Mouse (Mus musculus) left cerebral cortex, adult 18-20 months (tissue): ENCODE measurements at regions not wholly inside any gene's neighbourhood (a gene's known extent, or its start where the extent isn't known, plus 50 kb on each side); places are given as distances from the start of the nearest gene placed in this dataset.

Experiments used
- DNase-seq, 2 experiments: peaks; one replicate each; pipeline ENCODE4 v3.0.0; 2021 to 2022; ENCODE audit warnings: low spot score in 2 of 2, mixed read lengths in 1 of 2

DNA sequence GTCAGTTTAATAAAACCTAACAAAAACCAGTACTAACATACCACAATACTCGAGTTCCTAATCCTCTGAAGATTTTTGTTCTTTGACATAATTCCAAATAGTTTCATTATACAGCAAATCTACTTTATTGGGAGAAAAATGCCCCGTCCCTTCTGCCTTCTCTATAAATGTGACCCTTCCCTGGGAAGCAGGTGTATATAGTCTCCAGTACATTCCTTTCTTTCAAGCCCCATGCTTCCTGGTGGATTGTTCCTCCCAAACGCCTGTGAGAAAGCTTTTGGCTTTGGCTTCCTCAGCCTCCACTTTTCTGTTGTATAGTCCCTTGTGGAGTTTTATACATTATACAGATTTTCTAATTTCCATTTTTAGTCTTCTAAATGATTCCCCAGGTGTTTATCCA is 1001.8 kb upstream of the Tenm3 start:
- DNase-seq: no peak

DNA sequence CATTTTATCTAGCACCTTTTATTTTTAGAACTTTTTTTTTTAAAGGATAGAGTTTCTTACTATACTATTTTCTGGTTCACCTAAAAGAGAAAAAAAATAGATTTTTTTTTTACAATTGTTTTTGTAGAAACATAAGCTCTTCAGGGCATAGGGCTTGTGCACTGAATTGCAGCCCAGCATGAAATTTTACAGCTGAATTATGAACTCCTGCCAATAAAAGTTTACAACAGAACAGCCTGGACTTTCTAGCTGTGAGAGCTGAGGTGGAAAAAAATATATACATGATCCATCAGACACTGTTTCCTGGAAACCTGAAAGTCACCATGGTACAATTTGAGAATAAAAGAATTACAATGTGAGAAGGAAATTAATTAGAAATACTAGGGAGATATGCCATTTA is 988.2 kb upstream of the Tenm3 start:
- DNase-seq: no peak

DNA sequence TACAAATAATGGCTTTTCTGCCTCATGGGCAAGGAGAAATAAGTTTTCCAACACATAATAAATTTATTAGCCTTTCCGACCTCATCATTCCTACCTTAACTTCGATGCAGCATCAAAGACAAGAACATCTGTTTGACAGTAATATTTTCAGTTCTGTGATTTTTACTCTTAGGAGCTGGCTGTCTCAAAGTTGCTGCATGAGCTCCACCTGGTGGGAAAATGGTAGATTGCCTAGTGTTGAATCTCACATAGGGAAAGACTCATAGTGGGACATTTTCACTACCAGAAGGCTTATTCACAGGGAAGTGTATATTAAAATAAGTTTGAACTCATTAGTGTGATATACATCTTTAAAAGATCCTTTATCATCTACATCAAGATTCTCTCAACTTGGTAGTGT is 985.6 kb upstream of the Tenm3 start:
- peak; percentile 60 to 71 for DNase-seq

DNA sequence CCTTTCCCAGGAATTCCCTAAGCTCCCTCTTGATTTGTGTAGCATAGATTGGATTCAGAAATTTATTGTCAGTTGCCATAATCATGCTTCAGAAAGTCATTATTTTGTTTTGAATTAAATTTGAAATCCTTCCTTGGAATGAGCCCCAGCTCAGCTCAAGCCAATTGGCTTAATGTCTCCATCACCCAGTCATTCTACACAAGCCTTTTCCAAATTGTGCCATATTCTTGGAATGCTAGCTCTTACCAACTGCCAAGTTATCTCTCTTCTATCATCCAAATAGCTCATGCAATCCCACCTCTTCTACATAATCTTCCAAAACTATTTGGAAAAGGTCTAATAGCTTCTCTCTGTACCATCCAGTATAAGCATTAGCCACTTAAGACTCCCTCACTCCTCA is 982.5 kb upstream of the Tenm3 start:
- DNase-seq: no peak

DNA sequence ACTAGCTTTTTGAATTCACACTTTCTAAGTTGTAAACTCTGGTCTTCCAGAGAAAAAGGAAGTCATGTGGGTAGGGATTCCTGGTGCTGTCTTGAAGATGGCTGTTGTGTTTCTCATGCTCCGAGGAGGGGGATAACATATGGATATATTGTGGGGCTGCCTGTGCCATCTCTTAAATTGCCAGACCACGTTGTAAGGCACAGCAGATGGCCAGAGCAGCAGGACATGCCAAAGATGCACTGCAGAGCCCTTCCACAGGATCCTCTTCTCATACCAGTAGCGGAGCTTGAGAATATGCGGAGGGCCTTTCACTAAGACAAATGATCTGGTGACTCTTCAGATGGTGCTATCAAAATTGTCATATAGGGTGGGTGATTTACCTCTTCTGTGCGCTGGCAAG is 981.2 kb upstream of the Tenm3 start:
- no peak for DNase-seq

DNA sequence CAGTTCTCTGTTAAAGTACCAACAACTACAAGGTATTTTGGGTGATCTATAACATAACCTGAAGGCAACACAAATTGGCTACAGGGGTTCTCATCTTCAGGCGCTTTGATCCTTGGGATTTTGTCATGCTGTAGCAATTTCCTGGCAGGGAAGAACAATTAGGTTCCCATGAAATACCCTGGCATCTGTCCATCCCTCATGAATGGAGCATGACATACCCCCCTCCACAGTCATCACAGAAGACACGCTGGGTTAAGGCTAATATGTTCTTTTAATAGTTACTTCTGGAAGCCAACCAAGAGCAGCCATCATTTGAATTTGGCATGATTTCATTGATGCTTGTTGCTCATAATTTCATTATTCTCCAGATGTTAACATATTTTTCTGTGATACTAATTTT is 979.0 kb upstream of the Tenm3 start:
- DNase-seq: no peak

DNA sequence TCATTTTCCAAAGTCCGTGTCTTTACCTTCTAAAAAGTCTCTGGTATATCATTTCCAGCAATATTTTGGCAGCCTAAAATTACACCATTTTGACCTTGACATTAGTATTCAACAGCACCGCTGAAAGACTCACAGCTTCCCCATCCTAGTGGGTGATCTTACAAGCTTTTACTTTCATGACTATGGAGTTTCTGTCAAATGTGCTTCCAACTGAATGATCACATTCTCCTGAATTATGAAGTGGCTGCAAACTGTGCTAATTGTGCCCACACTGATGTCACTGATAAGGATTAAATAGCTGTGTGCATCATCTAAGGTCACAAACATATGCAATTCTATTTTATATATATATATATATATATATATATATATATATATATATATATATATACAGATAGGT is 955.5 kb upstream of the Tenm3 start:
- no peak for DNase-seq

DNA sequence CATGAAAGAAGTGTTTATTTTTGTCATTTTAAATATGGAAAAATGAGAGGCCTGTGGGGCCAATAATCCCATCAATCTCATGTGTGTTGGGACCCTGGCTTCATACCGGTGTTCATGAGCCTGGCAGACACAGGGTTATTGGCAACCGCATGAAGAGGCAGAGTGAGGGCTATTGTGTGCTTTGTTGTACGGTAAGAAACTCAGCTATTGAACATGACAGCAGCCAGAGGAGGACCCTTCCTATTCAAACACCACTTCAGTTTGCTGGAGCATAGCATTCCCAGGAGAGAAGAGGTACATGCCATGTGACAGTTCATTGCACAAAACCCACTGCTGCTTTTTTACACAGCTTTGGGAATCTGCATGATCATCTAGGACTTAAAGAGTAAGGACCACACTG is 953.0 kb upstream of the Tenm3 start:
- no peak for DNase-seq

DNA sequence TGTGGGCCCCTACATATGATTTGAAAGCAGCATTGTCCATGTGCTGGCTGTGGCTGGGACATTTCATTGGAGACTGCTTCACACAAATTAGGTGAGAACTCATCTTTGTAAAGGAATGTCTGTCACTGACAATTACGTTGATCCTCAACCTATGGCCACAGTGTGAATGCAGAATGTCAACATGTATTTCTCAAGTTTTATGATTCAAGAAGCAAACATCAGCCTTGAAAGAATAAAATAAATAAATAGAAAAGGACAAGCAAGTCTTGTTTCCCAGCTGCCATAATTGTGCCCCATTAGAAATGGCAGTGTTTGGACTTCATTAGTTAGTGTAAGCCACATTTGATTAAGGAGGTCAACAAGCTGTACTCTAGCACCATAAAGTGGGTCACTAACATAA is 950.7 kb upstream of the Tenm3 start:
- DNase-seq: no peak

DNA sequence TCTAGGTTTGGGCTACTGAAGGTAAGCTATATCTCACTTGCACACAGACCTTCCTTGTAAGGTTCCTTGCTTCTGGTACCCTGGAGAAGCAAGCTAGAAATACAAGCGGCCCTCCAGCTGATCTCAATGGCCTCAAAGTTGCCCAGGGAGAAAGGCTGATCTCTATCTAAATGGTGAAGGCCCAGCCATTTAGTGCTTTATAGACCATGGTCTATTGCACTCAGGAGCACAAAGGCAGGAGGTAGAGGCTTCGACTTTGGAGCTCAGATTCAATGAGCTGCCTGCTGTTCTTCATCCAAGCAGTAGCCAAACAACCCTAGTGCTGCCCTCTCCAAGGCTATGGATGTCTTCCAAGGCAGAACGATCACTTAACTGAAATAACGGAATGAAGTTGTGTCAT is 926.1 kb upstream of the Tenm3 start:
- DNase-seq: no peak

DNA sequence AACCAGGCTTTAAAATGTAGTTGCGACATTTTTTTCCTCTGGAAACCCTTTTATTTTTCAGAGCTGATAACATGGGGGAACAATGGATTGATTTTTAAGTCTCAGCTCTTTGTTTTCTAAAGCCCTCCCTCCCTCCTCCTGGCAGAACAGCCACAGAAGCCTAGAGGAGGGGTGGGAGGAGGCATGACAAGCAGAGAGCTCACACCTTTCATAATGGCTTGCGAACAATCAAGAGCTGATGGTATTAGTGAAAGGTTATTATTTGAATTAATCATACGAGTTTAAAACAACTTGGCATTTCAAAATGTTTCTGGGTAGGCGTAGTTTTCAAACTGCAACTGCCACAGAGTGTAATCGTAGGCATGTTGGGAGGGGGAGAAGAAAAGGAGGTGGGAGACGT is 894.3 kb upstream of the Tenm3 start:
- no peak for DNase-seq

DNA sequence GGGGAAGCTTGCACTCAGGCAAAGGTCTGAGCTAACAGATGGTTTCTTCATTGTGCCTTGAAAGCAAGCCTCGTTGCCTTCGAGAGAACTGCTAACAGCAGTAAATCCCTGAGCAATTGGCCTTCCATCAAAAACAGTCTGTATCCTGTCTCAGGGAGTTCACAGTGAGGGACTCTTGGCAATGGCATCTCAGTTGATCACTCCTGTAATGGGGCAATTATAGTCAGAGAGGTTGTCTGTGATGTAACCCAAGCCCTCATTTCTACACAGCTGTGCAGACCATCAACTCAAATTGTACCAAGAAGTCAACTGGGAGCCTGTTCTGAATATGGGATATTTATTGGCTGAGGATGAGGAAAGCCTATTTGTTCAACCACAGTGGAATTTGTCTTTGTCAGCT is 885.4 kb upstream of the Tenm3 start:
- DNase-seq: no peak

DNA sequence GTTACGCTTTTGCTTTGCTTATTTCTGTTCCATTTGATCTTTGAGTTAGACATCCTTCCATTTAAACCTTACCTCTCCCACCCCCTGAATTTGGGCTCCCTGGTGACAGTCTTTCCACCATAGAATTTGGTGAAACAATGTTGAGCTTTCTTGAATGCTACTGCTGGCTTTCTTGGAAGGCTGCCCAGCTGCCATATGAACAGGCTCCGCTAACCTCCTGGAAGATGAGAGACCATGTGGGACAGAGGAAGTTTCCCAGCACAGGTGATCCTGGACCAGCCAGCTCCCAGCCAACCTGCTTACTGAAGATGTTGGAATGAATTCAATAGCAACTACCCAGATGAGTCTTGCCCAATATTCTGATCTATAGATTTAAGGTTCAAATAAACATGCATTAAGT is 868.6 kb upstream of the Tenm3 start:
- no peak for DNase-seq

DNA sequence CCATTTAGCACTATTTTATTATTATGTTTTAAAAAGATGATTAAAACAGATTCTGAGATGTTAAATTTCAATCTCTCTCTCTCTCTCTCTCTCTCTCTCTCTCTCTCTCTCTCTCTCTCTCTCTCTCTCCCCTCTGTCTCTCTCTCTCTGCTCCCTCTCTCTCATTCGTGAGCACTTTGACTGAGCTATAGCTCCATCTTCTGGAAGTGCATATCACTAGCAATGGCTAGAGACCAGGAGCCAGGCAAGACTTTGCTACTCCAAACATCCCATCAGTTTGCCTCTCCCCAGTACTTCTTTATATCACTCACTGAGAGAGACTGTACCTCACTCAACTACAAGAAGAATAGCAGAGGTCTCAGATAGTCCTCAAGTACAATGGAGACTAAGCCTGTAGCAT is 865.0 kb upstream of the Tenm3 start:
- DNase-seq: peak; percentile 7 to 13

DNA sequence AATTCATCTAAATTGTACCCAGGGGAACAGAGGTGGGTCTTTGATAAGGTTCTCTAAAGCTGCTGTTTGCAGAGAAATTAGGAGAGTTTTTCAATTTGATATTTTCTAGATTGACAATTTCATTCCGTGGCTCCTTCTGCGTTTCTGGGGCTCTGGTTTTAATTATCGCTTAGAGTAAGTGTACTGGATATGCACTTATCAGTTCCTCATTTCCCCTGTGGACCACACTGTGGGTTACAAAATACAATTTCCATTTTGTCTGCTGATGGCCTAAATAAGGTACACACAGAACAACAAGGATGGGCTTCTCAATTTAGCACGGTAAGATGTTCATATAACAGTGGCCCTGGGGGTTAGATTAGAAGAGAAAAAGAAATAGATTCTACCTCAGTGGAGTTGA is 855.3 kb upstream of the Tenm3 start:
- no peak for DNase-seq

DNA sequence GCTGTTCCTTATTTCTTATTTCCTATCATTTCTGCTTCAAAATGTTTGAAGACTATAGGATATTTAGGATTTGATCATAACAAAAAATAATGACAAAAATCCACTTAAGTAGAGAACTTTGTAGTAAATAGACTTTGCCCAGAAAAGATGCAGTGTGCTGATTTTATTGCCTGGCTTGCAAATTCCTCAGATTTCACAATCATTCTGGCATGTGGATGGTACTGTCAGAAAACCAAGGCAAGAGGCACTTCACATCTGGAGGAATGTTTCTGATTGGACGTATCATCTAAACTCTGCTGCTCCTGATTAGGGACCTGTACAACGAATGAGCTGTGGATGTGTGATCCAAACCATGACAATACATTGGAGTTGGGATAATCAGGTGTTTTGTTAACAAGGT is 853.0 kb upstream of the Tenm3 start:
- DNase-seq: no peak
